Mouse (Mus musculus) embryonic facial prominence, embryonic 14.5 days (tissue): Measurements from ENCODE around the gene Man1a. TPM values are rescaled to one million over a fixed set of nuclear protein-coding genes. Genes with fewer than 3 reads are reported as not detected.

ENCODE experiments used
- ATAC-seq: fragments of 200-750 bp; cut with Nextera tagmentation; 2 replicates; pipeline ENCODE4 v1.8.0; 2017; ENCODE audit warnings: low read depth, moderate number of reproducible peaks, moderate TSS enrichment
- DNase-seq: peaks from one replicate; pipeline ENCODE4 v3.0.0-alpha.2; 2015; ENCODE audit warnings: low spot score
- H3K27ac ChIP-seq: fragments of 300-500 bp; sonication (generic); replicated peaks from 2 replicates; pipeline ENCODE4 v1.5.1; 2014; ENCODE audit warnings: low read depth, mild to moderate bottlenecking, low read length, moderate library complexity
- H3K27me3 ChIP-seq: fragments of 300-500 bp; sonication (generic); replicated peaks from 2 replicates; pipeline ENCODE4 v1.6.1; 2014; ENCODE audit warnings: low read length; ENCODE audit not compliant: control insufficient read depth, insufficient read depth
- H3K36me3 ChIP-seq: fragments of 300-500 bp; sonication (generic); 2 replicates; pipeline ENCODE4 v1.6.1; 2014; ENCODE audit warnings: low read length, mixed read lengths; ENCODE audit not compliant: control insufficient read depth, insufficient read depth
- H3K4me1 ChIP-seq: fragments of 300-500 bp; sonication (generic); 2 replicates; pipeline ENCODE4 v1.6.1; 2014; ENCODE audit warnings: antibody characterized with exemption, low read length; ENCODE audit not compliant: control insufficient read depth, insufficient read depth
- H3K4me2 ChIP-seq: fragments of 300-500 bp; sonication (generic); 2 replicates; pipeline ENCODE4 v1.6.1; 2014; ENCODE audit warnings: low read depth, mild to moderate bottlenecking, low read length, moderate library complexity, mixed read lengths
- H3K4me3 ChIP-seq: fragments of 300-500 bp; sonication (generic); 2 replicates; pipeline ENCODE4 v1.5.1; 2014; ENCODE audit warnings: low read depth, mild to moderate bottlenecking, low read length
- H3K9ac ChIP-seq: fragments of 300-500 bp; sonication (generic); 2 replicates; pipeline ENCODE4 v1.6.1; 2014; ENCODE audit warnings: low read depth, mild to moderate bottlenecking, low read length, moderate library complexity, mixed read lengths
- H3K9me3 ChIP-seq: fragments of 300-500 bp; sonication (generic); 2 replicates; pipeline ENCODE4 v1.6.1; 2016; ENCODE audit warnings: low read length; ENCODE audit not compliant: control insufficient read depth
- WGBS: fragments of 180-500 bp; shearing (Covaris S2); extraction: QIAGEN DNeasy Blood & Tissue Kit; methylation state at CpG from one replicate; pipeline ENCODE4 v1.1.7; 2014; 5-methylcytosine and 5-hydroxymethylcytosine counted together
- polyA plus RNA-seq: library from polyadenylated mRNA; unstranded; fragments of >200 nt; fragmentation: Nextera tagmentation; extraction: Ambion mirVana; gene quantifications from 2 replicates; pipeline ENCODE4 v1.2.1, GENCODE M21; 2014

Gene Man1a
- polyA plus RNA-seq, 1 experiment from 2014 or later: 11.3 TPM

DNA sequence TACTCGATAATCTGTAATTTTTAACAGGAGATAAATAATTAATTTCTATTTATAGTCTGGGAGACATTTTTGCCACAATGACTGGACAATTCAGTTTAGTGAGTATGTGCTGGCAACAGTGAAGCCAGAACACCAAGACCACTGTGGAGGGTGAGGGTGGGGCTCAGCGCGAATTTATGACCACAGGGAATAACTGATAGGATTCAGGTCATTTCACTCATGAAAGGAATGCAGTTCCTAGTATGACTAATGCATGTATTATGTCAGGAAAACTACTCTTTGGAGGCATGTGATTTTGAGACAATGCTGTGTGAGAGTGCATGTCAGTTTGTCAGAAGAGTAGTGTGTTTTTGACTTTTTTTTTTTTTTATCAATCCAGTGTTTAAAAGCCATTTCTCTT is 10.9 kb upstream of the Man1a start:
- no peak overlapping the region for H3K4me3 ChIP-seq
- no peaks in the 10 kb centered on the region for H3K9me3 ChIP-seq
- no peaks in the 10 kb centered on the region for H3K27me3 ChIP-seq
- DNase-seq (no peak), ATAC-seq (no peak)
- WGBS: 84% methylated on average over 3 of the region's 3 CpGs
- H3K4me2 ChIP-seq: no peak overlapping the region
- H3K9ac ChIP-seq: no peak overlapping the region
- H3K4me1 ChIP-seq: no peaks in the 10 kb centered on the region
- H3K27ac ChIP-seq: no peak overlapping the region
- H3K36me3 ChIP-seq: no peaks in the 10 kb centered on the region

DNA sequence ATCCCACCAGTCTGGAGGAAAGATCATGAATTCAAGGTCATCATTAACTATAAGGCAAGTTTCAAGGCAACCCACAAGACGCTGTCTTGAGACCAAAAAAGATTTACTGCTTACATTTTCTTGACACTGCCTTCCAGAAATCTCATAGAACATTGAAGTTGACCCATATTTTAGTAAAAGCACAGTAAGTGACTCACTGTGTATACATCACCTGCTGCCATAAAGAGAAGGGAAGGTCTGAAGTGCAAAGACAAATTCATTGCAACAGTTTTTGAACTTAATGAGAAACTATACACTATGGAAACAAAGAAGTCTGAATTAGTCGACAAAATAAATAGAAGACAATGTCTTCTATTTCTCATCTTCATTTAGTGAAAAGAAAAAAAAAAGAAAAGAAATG is 8.7 kb upstream of the Man1a start:
- H3K9me3 ChIP-seq: no peaks in the 10 kb centered on the region
- H3K36me3 ChIP-seq: no peaks in the 10 kb centered on the region
- H3K27ac ChIP-seq: no peak overlapping the region
- 80% methylated on average over 2 of the region's 2 CpGs for WGBS
- no peak overlapping the region for H3K9ac ChIP-seq
- H3K4me1 ChIP-seq: no peaks in the 10 kb centered on the region
- no peak overlapping the region for H3K4me2 ChIP-seq
- DNase-seq: no peak
- no peaks in the 10 kb centered on the region for H3K27me3 ChIP-seq
- no peak overlapping the region for H3K4me3 ChIP-seq
- no peak for ATAC-seq

DNA sequence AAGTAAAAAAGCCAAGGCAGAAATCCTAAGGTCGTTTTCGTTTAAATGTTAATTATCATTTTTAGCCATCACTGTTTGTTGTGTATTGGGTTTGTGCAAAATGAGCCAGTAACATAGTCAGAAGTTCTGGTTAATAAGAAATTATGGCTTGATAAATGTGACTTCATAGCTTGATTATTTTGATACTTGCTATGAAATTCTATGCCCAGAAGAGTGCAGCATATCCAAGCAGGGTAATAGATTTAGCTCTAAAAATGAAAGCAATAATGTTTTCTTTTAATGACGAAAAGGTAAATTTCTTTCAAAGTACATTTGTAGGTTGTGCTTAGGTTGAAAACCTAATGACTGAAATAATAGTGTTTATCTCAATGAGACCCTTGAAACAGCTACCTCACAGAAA is 596 bp upstream of the Man1a start:
- 50% methylated on average over 3 of the region's 3 CpGs for WGBS
- Histone ChIP-seq H3K27me3 (no peaks in the 10 kb centered on the region; the same call in 1 of the 2 replicates), H3K4me3 (no peak overlapping the region), H3K4me1 (peaks cover 18% of the 10 kb centered on the region), H3K4me2 (no peak overlapping the region), H3K36me3 (no peaks in the 10 kb centered on the region), H3K9ac (no peak overlapping the region), H3K9me3 (no peaks in the 10 kb centered on the region), H3K27ac (no peak overlapping the region)
- DNase-seq (no peak), ATAC-seq (no peak)

DNA sequence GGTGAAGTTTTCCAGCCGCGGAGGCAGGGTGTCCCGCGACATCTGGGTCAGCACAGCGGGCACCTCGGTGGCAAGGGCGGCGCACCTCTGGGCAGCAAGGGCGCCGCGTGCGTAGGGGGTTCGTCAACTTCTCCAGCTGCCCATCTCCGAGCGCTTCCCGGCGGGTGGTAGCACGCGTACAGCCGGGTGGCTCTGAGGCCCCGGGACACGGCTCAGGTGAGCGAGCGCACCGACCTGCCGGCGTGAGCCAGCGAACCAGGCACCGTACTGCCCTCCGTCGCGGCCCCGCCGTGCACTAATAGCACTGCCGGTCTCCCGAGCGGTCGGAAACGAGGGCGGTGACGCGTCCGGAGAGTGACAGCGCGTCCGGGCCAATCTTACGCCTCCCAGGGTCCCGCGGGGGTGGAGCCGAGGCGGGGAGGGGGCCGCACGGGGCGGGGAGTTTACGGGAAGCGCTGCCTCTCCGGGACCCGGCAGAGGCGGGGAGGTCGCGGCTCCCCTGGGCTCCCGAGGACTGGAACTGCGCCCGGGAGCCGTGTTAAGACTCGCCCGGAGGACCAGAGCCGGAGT is 883 bp downstream of the Man1a start:
- DNase-seq: peak; percentile 95
- H3K4me2 ChIP-seq: peak overlapping the region; percentile 98
- H3K27me3 ChIP-seq: no peaks in the 10 kb centered on the region; the same call in 1 of the 2 replicates
- no peaks in the 10 kb centered on the region for H3K36me3 ChIP-seq
- H3K4me3 ChIP-seq: peak overlapping the region; percentile 80
- H3K4me1 ChIP-seq: peaks cover 18% of the 10 kb centered on the region
- peak; percentile 97 for ATAC-seq
- H3K9ac ChIP-seq: peak overlapping the region; percentile 73
- WGBS: 4% methylated on average over 8 of the region's 68 CpGs
- 0 out of 2 replicates have a peak overlapping the region, but pooled peaks have one; percentile 28 for H3K27ac ChIP-seq
- H3K9me3 ChIP-seq: no peaks in the 10 kb centered on the region

DNA sequence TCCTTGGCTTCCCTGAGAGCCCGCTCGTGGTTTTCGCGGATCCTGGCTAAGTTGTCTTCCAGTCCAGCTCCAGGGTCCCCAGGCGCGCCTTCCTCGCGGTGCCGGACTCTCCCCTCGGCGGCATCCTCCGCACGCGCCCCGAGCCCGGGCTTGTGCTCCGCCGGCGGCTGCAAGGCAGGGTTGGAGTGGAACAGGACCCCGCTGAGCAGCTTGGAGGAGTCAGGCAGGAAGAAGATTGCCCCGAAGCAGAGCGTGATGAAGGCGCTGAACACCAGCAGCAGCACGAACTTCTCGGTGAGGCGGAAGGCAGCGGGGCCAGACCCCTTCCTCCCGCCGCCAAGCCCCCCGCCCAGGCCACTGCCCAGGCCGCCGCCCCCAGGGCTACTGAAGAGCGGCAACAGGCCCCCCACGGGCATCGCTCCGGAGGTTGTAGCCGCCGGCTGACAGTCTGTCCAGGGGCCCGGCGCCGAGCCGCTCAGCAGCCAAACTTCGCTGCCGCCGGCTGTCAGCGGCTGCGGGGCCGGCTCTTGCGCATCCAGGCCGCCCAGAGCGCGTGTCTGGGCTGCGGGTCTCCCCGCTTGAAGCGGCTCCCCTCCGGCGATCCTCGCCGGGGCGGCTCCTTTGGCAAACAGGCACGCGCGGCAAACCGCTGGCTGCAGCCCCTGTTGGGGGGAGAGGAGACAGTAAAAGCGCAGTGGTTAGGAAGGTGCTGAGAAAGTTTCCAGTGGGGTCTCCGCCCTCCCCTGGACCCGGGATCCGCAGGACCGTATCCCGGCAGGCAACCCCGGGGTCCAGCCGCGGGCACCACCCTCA is 1.6 kb downstream of the Man1a start:
- H3K9ac ChIP-seq: peak overlapping the region; percentile 73
- H3K4me2 ChIP-seq: peak overlapping the region; percentile 98
- peaks cover 18% of the 10 kb centered on the region for H3K4me1 ChIP-seq
- H3K27ac ChIP-seq: no peak overlapping the region; the same call in 1 of the 2 replicates
- H3K27me3 ChIP-seq: no peaks in the 10 kb centered on the region; the same call in 1 of the 2 replicates
- DNase-seq (peak; percentile 56), ATAC-seq (peak; percentile 30)
- H3K4me3 ChIP-seq: peak overlapping the region; percentile 80
- under 1% methylated on average over 48 of the region's 73 CpGs for WGBS
- no peaks in the 10 kb centered on the region for H3K36me3 ChIP-seq
- no peaks in the 10 kb centered on the region for H3K9me3 ChIP-seq

DNA sequence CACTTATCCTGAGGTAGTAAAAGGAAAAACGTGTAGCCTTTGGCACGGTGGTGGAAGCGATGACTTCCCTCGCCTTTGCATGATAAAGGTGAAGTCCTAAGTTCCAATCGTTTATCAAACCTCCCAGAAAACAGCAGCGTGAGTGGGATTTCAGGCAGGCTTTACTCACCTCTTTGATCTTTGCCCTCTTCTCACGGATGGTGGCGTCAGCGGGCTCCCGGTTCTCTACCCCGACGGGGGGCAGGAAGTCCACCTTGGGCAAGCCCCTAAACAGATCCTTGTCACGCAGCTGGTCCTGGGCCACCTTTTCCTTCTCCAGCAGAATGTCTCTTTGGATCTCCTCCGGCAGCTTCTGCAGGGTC is 2.2 kb downstream of the Man1a start:
- H3K4me3 ChIP-seq: peak overlapping the region; percentile 80
- under 1% methylated on average over 14 of the region's 14 CpGs for WGBS
- H3K4me1 ChIP-seq: peaks cover 18% of the 10 kb centered on the region
- DNase-seq (no peak), ATAC-seq (no peak)
- H3K27ac ChIP-seq: no peak overlapping the region
- no peaks in the 10 kb centered on the region for H3K9me3 ChIP-seq
- H3K9ac ChIP-seq: peak overlapping the region; percentile 73
- H3K36me3 ChIP-seq: no peaks in the 10 kb centered on the region
- H3K4me2 ChIP-seq: peak overlapping the region; percentile 98
- H3K27me3 ChIP-seq: no peaks in the 10 kb centered on the region; the same call in 1 of the 2 replicates

DNA sequence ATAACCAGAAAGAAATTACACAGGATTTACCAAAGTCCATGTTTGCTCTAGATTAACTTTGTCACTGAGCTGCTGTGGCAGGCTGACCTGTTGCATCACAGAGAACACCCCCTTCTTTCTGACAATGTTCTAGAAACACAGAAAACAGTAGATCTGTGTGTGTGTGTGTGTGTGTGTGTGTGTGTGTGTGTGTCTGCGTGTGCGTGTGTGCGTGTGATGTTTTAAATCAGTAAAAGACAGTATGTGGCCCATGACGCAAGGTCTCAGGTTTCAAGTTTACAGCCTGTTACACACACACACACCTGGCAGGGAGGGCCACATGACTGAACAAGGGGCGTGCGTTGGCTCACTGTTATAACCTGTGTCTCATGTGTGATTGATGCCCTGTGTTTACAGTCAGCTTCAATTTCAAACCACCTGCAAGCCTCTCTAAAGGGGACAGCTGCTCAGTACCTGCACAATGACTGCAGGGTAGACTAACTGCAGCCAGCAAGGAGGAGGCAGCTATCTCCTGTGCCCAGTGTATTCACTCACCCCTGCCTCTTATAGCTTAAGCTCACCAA is 2.7 kb downstream of the Man1a start:
- H3K9ac ChIP-seq: peak overlapping the region; percentile 73
- no peaks in the 10 kb centered on the region for H3K9me3 ChIP-seq
- peak overlapping the region; percentile 80 for H3K4me3 ChIP-seq
- DNase-seq: peak; percentile 71
- no peak overlapping the region for H3K27ac ChIP-seq
- H3K36me3 ChIP-seq: no peaks in the 10 kb centered on the region
- peaks cover 18% of the 10 kb centered on the region for H3K4me1 ChIP-seq
- peak; percentile 53 for ATAC-seq
- peak overlapping the region; percentile 98 for H3K4me2 ChIP-seq
- WGBS: 57% methylated on average over 6 of the region's 6 CpGs
- H3K27me3 ChIP-seq: no peaks in the 10 kb centered on the region; the same call in 1 of the 2 replicates

DNA sequence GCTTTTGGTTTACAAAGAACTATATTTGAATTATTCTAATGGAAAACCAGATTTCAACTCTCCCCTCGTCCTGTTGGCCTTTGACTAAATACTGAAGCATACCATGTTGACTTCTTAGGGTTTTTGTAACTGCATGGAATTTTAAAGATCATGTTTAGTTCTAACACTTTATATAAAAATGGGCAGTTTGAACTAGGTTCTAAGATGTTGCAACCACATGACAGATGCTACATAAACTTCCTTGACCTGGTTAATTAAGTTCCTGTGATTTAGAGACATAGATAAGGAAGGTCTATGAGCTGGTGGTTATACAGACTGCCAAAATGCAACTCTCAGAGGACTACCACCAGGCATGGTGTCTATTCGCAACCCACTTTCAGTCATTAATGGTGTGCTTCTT is 4.1 kb downstream of the Man1a start:
- H3K4me3 ChIP-seq: no peak overlapping the region
- WGBS: 85% methylated on average over 2 of the region's 2 CpGs
- H3K9ac ChIP-seq: no peak overlapping the region
- peaks cover 18% of the 10 kb centered on the region for H3K4me1 ChIP-seq
- H3K27me3 ChIP-seq: no peaks in the 10 kb centered on the region
- ATAC-seq (no peak), DNase-seq (no peak)
- H3K36me3 ChIP-seq: no peaks in the 10 kb centered on the region
- no peak overlapping the region for H3K27ac ChIP-seq
- no peaks in the 10 kb centered on the region for H3K9me3 ChIP-seq
- H3K4me2 ChIP-seq: peak overlapping the region; percentile 98
